Mouse (Mus musculus) megakaryocyte progenitor cell, adult 5-6 weeks (primary cell): ENCODE data around the gene Nfia. TPM values are rescaled to one million over a fixed set of nuclear protein-coding genes. Genes with fewer than 3 reads are reported as not detected.

ENCODE experiments used
- total RNA-seq, 2 experiments: library from RNA; stranded (forward) in 1 of 2; stranded (reverse) in 1 of 2; fragments of 157-497, 149-512 nt in 1 of 2; fragments of 200-1000 nt in 1 of 2; gene quantifications; 2 replicates each; pipeline versions ENCODE4 v1.2.3 to v1.2.4; 2015 to 2017

Gene Nfia
- total RNA-seq, 2 experiments from 2014 or later: 1.5 to 35.1 TPM

Other genes with a start within 250 kb of the Nfia start
- not detected in 2 replicates for gene E130114P18Rik, start 5.3 kb downstream of the Nfia start, total RNA-seq (2015)
- gene E130114P18Rik, start 5.3 kb downstream of the Nfia start, total RNA-seq (2017): not detected in 2 replicates